Mouse (Mus musculus): ENCODE data around the gene Zfp383. TPM values are rescaled to one million over a fixed set of nuclear protein-coding genes. Genes with fewer than 3 reads are reported as not detected.
"Not testable (repeated sequence)": the region's sequence is repeated elsewhere in the genome, so short reads cannot be mapped to it uniquely, and the experiment has no call there.

Gene Zfp383
- polyA plus RNA-seq (2012; rRNA removed): 13.4 and 14.0 TPM in 2 replicates

DNA sequence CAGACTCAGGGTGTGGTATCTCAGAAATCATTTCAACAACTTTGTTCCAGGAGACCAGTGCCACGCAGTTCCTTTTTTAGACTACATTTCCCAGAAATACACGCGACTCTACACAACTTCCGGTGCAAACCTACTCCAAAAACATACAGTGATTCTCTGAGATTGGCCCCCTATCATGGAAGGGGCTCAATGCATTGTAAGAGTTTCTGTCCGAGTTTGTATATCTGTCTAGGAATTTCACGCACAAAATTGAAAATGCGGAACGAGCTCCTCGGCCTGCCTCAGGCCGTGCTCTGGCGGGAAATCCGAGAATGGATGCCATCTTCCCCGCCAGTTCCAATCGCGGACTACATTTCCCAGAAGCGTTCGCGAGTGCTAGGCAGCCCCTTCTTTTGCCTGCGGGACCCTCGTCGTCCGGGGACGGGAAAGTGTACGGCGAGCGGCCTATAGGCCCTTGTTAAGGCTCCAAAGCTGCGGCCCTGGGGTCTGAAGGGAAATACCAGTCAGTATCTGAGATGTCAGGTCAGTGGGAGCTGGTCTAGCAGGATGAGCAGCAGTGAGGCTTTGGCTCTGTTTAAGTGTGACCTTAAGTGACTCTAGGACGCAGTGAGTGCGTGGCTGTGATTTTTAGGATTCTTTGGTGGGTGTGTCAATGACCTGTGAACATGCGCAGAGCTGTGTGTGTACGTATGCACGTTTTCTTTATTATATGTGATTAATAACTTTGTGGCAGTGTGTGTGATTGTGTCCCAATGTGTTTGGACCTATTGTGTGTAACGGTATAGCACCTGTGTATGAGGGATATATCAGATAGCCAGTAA, at the start of gene Zfp383:
TSS of gene Zfp383 (plus strand) at position 94 of the 821 bp plus-strand sequence.
- TF ChIP-seq CTCF (IDR thresholded peaks at IDR 0.05; ENCODE audit: borderline replicate concordance, insufficient read depth, low read depth, low read length) (no peak), POLR2A (IDR thresholded peaks at IDR 0.05; ENCODE audit: borderline replicate concordance, insufficient read depth, low read length) (peak; percentile 50; the same call in 1 of the 2 replicates)
- peak within 1 kb of the TSS; percentile 99 for H3K4me3 ChIP-seq (replicated peaks; ENCODE audit: insufficient read depth, low read depth, low read length)
- peak within 1 kb of the TSS; percentile 91 for H3K27ac ChIP-seq (ENCODE audit: insufficient read depth, low read length)
- peak; percentile 84 to 88 for DNase-seq
- no peaks in the 10 kb centered on the region for H3K27me3 ChIP-seq (ENCODE audit: control insufficient read depth, insufficient read depth, low read length)
- WGBS: under 1% methylated on average over 33 of the region's 33 CpGs
- peaks cover 2% of the 10 kb centered on the region; the same call in 1 of the 2 replicates for H3K4me1 ChIP-seq (ENCODE audit: control insufficient read depth, insufficient read depth, low read length)

DNA sequence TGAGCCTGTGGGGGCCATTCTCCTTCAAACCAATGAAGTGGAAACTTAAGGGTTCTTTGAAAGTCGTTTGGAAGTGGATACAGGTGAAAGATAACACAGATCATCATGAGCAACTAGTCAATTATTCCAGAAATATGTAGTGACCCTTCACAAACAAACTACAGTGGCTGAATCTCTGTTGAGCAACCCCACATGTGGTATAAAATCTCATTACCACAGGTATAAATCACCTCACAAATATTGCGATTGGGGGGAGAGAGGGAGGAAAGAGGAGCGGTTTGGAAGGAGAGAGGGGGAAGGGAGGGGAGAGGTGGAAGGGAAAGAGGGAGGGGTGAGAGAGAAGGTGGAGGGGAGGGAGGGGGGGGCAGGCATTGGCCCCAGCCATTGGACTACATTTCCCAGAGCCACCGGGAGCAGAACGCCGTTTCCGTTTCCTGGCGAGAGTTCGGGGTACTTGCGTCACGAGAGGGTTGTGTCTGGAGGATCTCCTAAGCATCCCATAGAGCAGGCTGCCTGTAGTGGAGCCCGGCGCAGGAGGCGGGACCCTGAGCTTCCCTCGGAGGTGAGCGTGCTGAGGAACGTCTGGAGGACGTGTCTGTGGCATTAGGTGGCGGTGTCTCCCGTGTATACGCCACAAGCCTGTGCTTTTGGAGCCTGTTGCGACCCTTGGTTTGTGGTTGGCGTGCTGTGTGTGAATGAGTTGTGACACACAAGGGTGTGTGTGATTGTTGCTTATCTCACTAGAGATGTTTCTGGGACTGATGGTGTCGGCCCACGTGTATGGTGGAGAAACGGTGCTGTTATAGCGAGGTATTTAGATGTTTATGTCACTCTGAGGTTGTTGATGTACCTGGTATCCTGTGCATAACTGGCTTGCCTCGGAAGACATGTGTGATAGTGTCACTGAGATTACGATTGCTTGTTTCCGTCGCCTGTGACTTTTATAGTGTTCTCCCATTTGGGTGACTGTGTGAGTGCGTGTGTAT, 48.2 kb upstream of the Zfp383 start, which contains the start of gene Zfp420:
TSS of gene Zfp420 (plus strand) at position 448 of the 986 bp plus-strand sequence.
- 4% methylated on average over 32 of the region's 32 CpGs for WGBS
- DNase-seq: peak; percentile 94 to 97
- H3K27me3 ChIP-seq (ENCODE audit: control insufficient read depth, insufficient read depth, low read length): no peaks in the 10 kb centered on the region
- H3K27ac ChIP-seq (ENCODE audit: insufficient read depth, low read length): peak within 1 kb of the TSS; percentile 1; the same call in 1 of the 2 replicates
- no peaks in the 10 kb centered on the region for H3K4me1 ChIP-seq (ENCODE audit: control insufficient read depth, insufficient read depth, low read length)
- TF ChIP-seq CTCF (IDR thresholded peaks at IDR 0.05; ENCODE audit: borderline replicate concordance, insufficient read depth, low read depth, low read length): no peak; the same call in 1 of the 2 replicates
- peak; percentile 86 for TF ChIP-seq POLR2A (IDR thresholded peaks at IDR 0.05; ENCODE audit: borderline replicate concordance, insufficient read depth, low read length)
- peak within 1 kb of the TSS; percentile 71 for H3K4me3 ChIP-seq (replicated peaks; ENCODE audit: insufficient read depth, low read depth, low read length)

DNA sequence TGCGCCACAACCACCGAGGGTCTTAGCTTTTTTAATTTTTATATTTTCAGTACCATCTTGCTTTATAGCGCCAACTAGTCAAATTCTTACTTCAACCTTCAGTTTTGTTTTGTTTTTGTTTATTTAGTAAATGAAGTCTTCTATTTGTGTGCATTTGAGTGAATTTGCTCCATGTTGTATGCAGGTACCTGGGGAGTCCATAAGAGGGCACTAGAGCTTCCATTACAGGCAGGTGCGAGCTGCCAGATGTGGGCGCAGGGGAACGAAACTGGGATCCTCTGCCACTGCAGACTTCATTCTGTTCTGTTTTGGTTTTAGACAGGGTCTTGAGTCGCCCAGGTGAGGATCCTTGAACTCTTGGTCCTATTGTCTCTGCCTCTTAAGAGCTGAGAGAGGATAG, 46.4 kb upstream of the Zfp383 start:
- WGBS: 83% methylated on average over 7 of the region's 7 CpGs
- Histone ChIP-seq H3K4me3 (replicated peaks; ENCODE audit: insufficient read depth, low read depth, low read length) (no peak overlapping the region), H3K27me3 (ENCODE audit: control insufficient read depth, insufficient read depth, low read length) (no peaks in the 10 kb centered on the region), H3K27ac (ENCODE audit: insufficient read depth, low read length) (no peak overlapping the region), H3K4me1 (ENCODE audit: control insufficient read depth, insufficient read depth, low read length) (no peaks in the 10 kb centered on the region)
- no peak for TF ChIP-seq CTCF (IDR thresholded peaks at IDR 0.05; ENCODE audit: borderline replicate concordance, insufficient read depth, low read depth, low read length)
- TF ChIP-seq POLR2A (IDR thresholded peaks at IDR 0.05; ENCODE audit: borderline replicate concordance, insufficient read depth, low read length): no peak
- DNase-seq: no peak

GRCm38 (mm10) chr7:29874256-29874655, 33.8 kb upstream of the Zfp383 start:
- TF ChIP-seq CTCF (IDR thresholded peaks at IDR 0.05; ENCODE audit: borderline replicate concordance, insufficient read depth, low read depth, low read length) (no peak), POLR2A (IDR thresholded peaks at IDR 0.05; ENCODE audit: borderline replicate concordance, insufficient read depth, low read length) (no peak)
- Histone ChIP-seq H3K4me3 (replicated peaks; ENCODE audit: insufficient read depth, low read depth, low read length) (no peak overlapping the region), H3K27me3 (ENCODE audit: control insufficient read depth, insufficient read depth, low read length) (no peaks in the 10 kb centered on the region), H3K27ac (ENCODE audit: insufficient read depth, low read length) (no peak overlapping the region), H3K4me1 (ENCODE audit: control insufficient read depth, insufficient read depth, low read length) (no peaks in the 10 kb centered on the region)
- DNase-seq: no peak
- 94% methylated on average over 10 of the region's 10 CpGs for WGBS

GRCm38 (mm10) chr7:29877561-29877960, 30.5 kb upstream of the Zfp383 start:
- not testable (repeated sequence) for H3K4me1 ChIP-seq (ENCODE audit: control insufficient read depth, insufficient read depth, low read length); H3K27ac ChIP-seq (ENCODE audit: insufficient read depth, low read length); DNase-seq; H3K27me3 ChIP-seq (ENCODE audit: control insufficient read depth, insufficient read depth, low read length); H3K4me3 ChIP-seq (replicated peaks; ENCODE audit: insufficient read depth, low read depth, low read length)
- WGBS: 95% methylated on average over 9 of the region's 9 CpGs

- 73% methylated on average over 7 of the region's 7 CpGs for WGBS
- no peak overlapping the region for H3K27ac ChIP-seq (ENCODE audit: insufficient read depth, low read length)
- no peak for DNase-seq
- TF ChIP-seq CTCF (IDR thresholded peaks at IDR 0.05; ENCODE audit: borderline replicate concordance, insufficient read depth, low read depth, low read length) (no peak), POLR2A (IDR thresholded peaks at IDR 0.05; ENCODE audit: borderline replicate concordance, insufficient read depth, low read length) (no peak)
- H3K27me3 ChIP-seq (ENCODE audit: control insufficient read depth, insufficient read depth, low read length): no peaks in the 10 kb centered on the region
- H3K4me3 ChIP-seq (replicated peaks; ENCODE audit: insufficient read depth, low read depth, low read length): no peak overlapping the region
- no peaks in the 10 kb centered on the region for H3K4me1 ChIP-seq (ENCODE audit: control insufficient read depth, insufficient read depth, low read length)
These were observed 28.0 kb upstream of the Zfp383 start for GRCm38 (mm10) chr7:29880056-29880455.

DNA sequence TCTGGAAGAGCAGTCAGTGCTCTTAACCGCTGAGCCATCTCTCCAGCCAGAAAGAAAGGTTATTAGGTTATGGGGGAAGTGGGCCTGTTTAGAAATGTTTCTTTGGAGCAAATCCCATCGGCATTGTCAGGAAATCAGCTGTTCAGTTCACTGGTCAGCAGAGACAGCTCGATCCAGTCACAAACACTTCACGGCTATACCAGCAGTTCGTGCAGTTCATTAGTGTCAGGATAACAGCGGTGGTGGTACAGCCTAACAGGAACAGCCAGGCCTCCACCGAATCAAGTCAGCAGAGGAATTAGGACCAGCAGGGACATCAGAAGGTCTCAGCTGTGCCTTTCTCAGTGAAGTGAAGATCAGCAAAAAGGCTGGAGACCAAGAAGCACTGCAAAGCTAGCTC, 27.1 kb upstream of the Zfp383 start:
- DNase-seq: no peak
- TF ChIP-seq POLR2A (IDR thresholded peaks at IDR 0.05; ENCODE audit: borderline replicate concordance, insufficient read depth, low read length) (no peak), CTCF (IDR thresholded peaks at IDR 0.05; ENCODE audit: borderline replicate concordance, insufficient read depth, low read depth, low read length) (no peak)
- Histone ChIP-seq H3K4me3 (replicated peaks; ENCODE audit: insufficient read depth, low read depth, low read length) (no peak overlapping the region), H3K27ac (ENCODE audit: insufficient read depth, low read length) (no peak overlapping the region), H3K27me3 (ENCODE audit: control insufficient read depth, insufficient read depth, low read length) (no peaks in the 10 kb centered on the region), H3K4me1 (ENCODE audit: control insufficient read depth, insufficient read depth, low read length) (no peaks in the 10 kb centered on the region)
- 87% methylated on average over 7 of the region's 7 CpGs for WGBS
